Mouse (Mus musculus) lung, embryonic 16.5 days (tissue): ENCODE results near the gene Gm21317. TPM values are rescaled to one million over a fixed set of nuclear protein-coding genes. Genes with fewer than 3 reads are reported as not detected.
"Not testable (repeated sequence)": the region's sequence is repeated elsewhere in the genome, so short reads cannot be mapped to it uniquely, and the experiment has no call there.

Experiments
- ATAC-seq: fragments of 200-750 bp; cut with Nextera tagmentation; 2 replicates; pipeline ENCODE4 v1.8.0; 2017; ENCODE audit warnings: low read depth, mild to moderate bottlenecking, moderate library complexity
- H3K27ac ChIP-seq: fragments of 300-500 bp; sonication (generic); 2 replicates; pipeline ENCODE4 v1.5.1; 2014; ENCODE audit warnings: mild to moderate bottlenecking, control low read depth, low read length
- H3K27me3 ChIP-seq: fragments of 300-500 bp; sonication (generic); 2 replicates; pipeline ENCODE4 v1.6.1; 2014; ENCODE audit warnings: low read depth, low read length, mixed read lengths; ENCODE audit not compliant: control insufficient read depth, insufficient read depth
- H3K36me3 ChIP-seq: fragments of 300-500 bp; sonication (generic); 2 replicates; pipeline ENCODE4 v1.6.1; 2014; ENCODE audit warnings: low read length; ENCODE audit not compliant: control insufficient read depth, insufficient read depth
- H3K4me1 ChIP-seq: fragments of 300-500 bp; sonication (generic); replicated peaks from 2 replicates; pipeline ENCODE4 v1.6.1; 2014; ENCODE audit warnings: low read length, mixed read lengths; ENCODE audit not compliant: control insufficient read depth, insufficient read depth
- H3K4me2 ChIP-seq: fragments of 300-500 bp; sonication (generic); 2 replicates; pipeline ENCODE4 v1.6.1; 2014; ENCODE audit warnings: low read depth, low read length, control low read depth
- H3K4me3 ChIP-seq: fragments of 300-500 bp; sonication (generic); 2 replicates; pipeline ENCODE4 v1.5.1; 2014; ENCODE audit warnings: mild to moderate bottlenecking, low read length, control low read depth
- H3K9ac ChIP-seq: fragments of 300-500 bp; sonication (generic); 2 replicates; pipeline ENCODE4 v1.6.1; 2014; ENCODE audit warnings: low read length, control low read depth
- H3K9me3 ChIP-seq: fragments of 300-500 bp; sonication (generic); 2 replicates; pipeline ENCODE4 v1.6.1; 2016; ENCODE audit warnings: low read length; ENCODE audit not compliant: control insufficient read depth
- WGBS: fragments of 180-500 bp; shearing (Covaris S2); extraction: QIAGEN DNeasy Blood & Tissue Kit; methylation state at CpG from one replicate; pipeline ENCODE4 v1.1.7; 2014; 5-methylcytosine and 5-hydroxymethylcytosine counted together
- polyA plus RNA-seq: library from polyadenylated mRNA; unstranded; fragments of >200 nt; fragmentation: Nextera tagmentation; extraction: Ambion mirVana; gene quantifications from 2 replicates; pipeline ENCODE4 v1.2.1, GENCODE M21; 2015

Gene Gm21317
- polyA plus RNA-seq = not detected in 2 replicates

DNA sequence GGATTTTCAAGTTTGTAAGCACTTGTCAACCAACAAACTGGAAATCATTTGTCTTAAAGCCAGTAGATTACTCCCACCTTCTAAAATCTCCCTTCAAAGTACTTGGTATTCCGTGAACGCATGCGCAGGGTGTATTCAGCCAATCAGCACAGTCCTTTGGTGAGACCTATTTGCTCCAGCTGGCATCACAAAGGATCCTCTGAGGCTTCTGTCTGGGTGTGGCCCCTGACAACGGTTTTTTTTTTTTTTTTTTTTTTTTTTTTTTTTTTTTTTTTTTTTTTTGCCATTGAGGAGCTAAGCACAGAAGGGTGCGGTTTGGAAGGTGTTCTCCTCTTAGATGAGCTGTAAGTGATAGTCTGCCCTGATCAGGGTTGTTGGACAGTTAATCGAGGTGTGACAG lies at the start of gene Gm21317:
Gene Gm21317, plus strand, starts transcription at position 301 of the 400 bp plus-strand sequence.
- not testable (repeated sequence) for H3K27ac ChIP-seq, H3K9me3 ChIP-seq, H3K4me3 ChIP-seq, H3K4me1 ChIP-seq, H3K9ac ChIP-seq, H3K27me3 ChIP-seq, ATAC-seq, H3K36me3 ChIP-seq, H3K4me2 ChIP-seq
- WGBS = no CpG with 5 or more reads among the region's 6 CpGs
